Mouse (Mus musculus) layer of hippocampus, adult 2 months (tissue): ENCODE measurements around the gene Zfp383. TPM values are rescaled to one million over a fixed set of nuclear protein-coding genes. Genes with fewer than 3 reads are reported as not detected.
"Not testable (repeated sequence)": the region's sequence is repeated elsewhere in the genome, so short reads cannot be mapped to it uniquely, and the experiment has no call there.

Experiments used
- DNase-seq, 2 experiments: peaks; one replicate each; pipeline ENCODE4 v3.0.0; 2022; ENCODE audit warnings: low spot score in 2 of 2
- H3K27ac ChIP-seq: fragments of 200-600 bp; 2 replicates; pipeline ENCODE4 v1.8.1; 2022
- H3K4me3 ChIP-seq: fragments of 200-600 bp; 2 replicates; pipeline ENCODE4 v1.8.1; 2022; ENCODE audit warnings: mild to moderate bottlenecking
- CTCF ChIP-seq: fragments of 200-600 bp; conservative IDR thresholded peaks from 2 replicates; pipeline ENCODE4 v1.8.1; 2022; ENCODE audit warnings: antibody characterized with exemption, mild to moderate bottlenecking, moderate library complexity
- microRNA-seq, 2 experiments: library from miRNA; unstranded; fragments of <30 nt; microRNA quantifications; one replicate each; pipeline ENCODE4 v1.2.0; 2021
- total RNA-seq, 2 experiments: library from RNA; stranded (reverse); gene quantifications; 2 replicates each; pipeline ENCODE4 v1.2.3; 2021

Zfp383 gene
- total RNA-seq, 2 experiments from 2014 or later = 8.4 to 9.1 TPM

DNA sequence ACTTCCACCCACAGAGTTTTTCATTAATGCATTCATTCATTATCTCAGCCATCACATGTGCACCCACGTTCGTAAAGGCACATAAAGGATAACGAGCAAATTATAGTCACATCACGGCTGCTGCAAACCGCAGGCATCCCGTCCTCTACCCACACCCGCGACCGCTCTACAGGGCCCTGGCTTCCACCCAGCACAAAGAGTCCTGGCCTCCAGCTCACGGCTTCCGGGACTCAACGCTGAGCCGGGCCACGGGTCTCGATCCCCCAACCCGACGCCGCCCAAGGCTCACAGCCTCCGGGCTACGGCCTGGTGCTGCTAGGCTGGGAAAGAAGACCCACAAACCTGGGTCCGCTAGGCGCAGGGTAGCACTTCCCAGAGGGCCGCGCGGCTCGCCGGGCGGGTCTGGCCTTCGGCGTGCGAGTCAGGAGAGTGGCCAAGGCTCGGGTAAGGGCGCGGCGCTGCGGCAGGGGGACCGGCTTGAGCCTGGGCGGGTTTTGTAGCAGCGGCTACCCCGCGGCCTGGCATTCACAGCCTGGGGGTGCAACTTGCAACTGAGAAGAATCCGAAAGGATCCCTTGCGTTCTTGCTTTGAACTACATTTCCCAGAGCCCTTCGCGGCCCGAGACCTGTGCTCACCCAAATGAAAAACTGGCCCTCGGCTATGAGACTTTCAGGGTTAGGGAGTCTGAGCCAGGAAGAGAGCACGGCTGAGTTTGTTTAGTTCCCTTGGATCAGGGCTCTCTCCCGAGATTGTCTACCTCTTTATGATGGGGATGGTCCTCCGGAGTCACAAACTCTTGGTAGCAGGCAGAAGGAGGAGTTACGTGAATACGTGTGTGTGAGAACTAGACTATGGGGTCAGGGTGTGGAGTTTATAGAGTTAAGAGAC is 45.7 kb downstream of the Zfp383 start, which contains the start of gene Zfp74:
TSS of gene Zfp74 (minus strand) at position 577 of the 889 bp plus-strand sequence.
- Histone ChIP-seq H3K4me3 (peak within 1 kb of the TSS; percentile 94), H3K27ac (peak within 1 kb of the TSS; percentile 94)
- TF ChIP-seq CTCF = peak; percentile 57
- DNase-seq = peak; percentile 71

- TF ChIP-seq CTCF = peak; percentile 77
- Histone ChIP-seq H3K4me3 (peak overlapping the region; percentile 94; the same call in 1 of the 2 replicates), H3K27ac (peak overlapping the region; percentile 94)
- DNase-seq = peak in 1 of 2 experiments; percentile 21
Measured at GRCm38 (mm10) chr7:29954731-29955130, 46.7 kb downstream of the Zfp383 start.

GRCm38 (mm10) chr7:29956257-29956656 is 48.2 kb downstream of the Zfp383 start:
- DNase-seq = no peak
- peak overlapping the region; percentile 48; the same call in 1 of the 2 replicates for H3K27ac ChIP-seq
- peak overlapping the region; percentile 21 for H3K4me3 ChIP-seq
- TF ChIP-seq CTCF = no peak

DNA sequence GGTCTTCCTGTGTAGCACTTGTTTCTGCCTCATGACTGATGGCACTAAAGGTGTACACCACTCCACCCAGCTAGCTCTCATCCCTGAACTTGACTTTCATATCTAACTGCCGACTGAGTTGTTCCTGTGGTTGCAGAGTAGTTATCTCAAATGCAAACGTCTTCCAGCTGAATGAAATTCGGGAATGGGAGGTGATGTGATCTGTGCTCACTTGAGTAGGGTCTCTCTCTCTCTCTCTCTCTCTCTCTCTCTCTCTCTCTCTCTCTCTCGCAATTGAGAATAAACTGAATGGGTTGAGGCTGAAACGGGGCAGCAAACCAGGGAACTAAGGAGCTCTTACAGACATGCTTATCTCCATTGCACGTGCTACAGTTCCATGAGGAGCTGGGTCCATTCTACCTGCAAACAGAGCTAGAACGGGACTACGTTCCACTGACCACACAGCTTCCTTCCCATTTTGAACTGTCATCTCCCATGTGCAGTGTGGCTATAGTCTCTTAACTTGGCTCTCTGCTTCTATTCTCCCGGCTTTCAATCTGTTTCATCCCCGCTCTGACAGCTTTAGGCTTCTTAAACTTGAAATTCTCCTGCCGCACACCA is 50.2 kb downstream of the Zfp383 start:
- TF ChIP-seq CTCF = no peak
- DNase-seq = no peak

GRCm38 (mm10) chr7:29959004-29959403 is 51.0 kb downstream of the Zfp383 start:
- TF ChIP-seq CTCF = peak; percentile 14; the same call in 1 of the 2 replicates
- Histone ChIP-seq H3K4me3 (no peak overlapping the region), H3K27ac (no peak overlapping the region)
- DNase-seq = no peak

More for the DNA sequence above, 50.2 kb downstream of the Zfp383 start:
- no peak overlapping the region for H3K27ac ChIP-seq
- no peak overlapping the region for H3K4me3 ChIP-seq

GRCm38 (mm10) chr7:29965115-29965810 is 57.2 kb downstream of the Zfp383 start:
- H3K27ac ChIP-seq, H3K4me3 ChIP-seq, DNase-seq: not testable (repeated sequence)

Small RNAs within 50 kb of the gene (microRNA-seq; reads per million reads assigned to microRNA genes)
- gene Mir7668 = 1.3 to 2.4 reads per million in 2 experiments

Other genes with a start within 250 kb of the Zfp383 start
- under 1 TPM in 1 of 2 experiments, not detected in 1; 0.20 TPM for gene Catsperg2, start 181.2 kb upstream of the Zfp383 start, total RNA-seq
- 10 to 100 TPM; 17.6 to 20.1 TPM for gene Zfp84, start 139.7 kb upstream of the Zfp383 start, total RNA-seq
- gene Zfp30, start 124.2 kb upstream of the Zfp383 start, total RNA-seq = 10 to 100 TPM in 1 of 2 experiments, 1 to 10 TPM in 1; 9.5 to 10.1 TPM
- 10 to 100 TPM; 19.1 to 21.5 TPM for gene Zfp790, start 92.1 kb upstream of the Zfp383 start, total RNA-seq
- gene Zfp940, start 54.6 kb upstream of the Zfp383 start, total RNA-seq = 10 to 100 TPM; 17.4 to 17.8 TPM
- 10 to 100 TPM; 13.4 to 18.7 TPM for gene Zfp420, start 48.2 kb upstream of the Zfp383 start, total RNA-seq
- 10 to 100 TPM; 20.5 to 22.2 TPM for gene Zfp27, start 1.7 kb upstream of the Zfp383 start, total RNA-seq
- gene Zfp74, start 45.9 kb downstream of the Zfp383 start, total RNA-seq = 10 to 100 TPM; 17.0 to 17.5 TPM
- 1 to 10 TPM; 3.1 to 3.6 TPM for gene Zfp568, start 75.7 kb downstream of the Zfp383 start, total RNA-seq
- gene Zfp14, start 143.2 kb downstream of the Zfp383 start, total RNA-seq = 1 to 10 TPM; 9.7 to 9.8 TPM
- 1 to 10 TPM; 4.9 to 5.4 TPM for gene Zfp82, start 164.7 kb downstream of the Zfp383 start, total RNA-seq
- not detected for gene Gm26920, start 182.2 kb downstream of the Zfp383 start, total RNA-seq
- gene Zfp566, start 182.3 kb downstream of the Zfp383 start, total RNA-seq = 1 to 10 TPM; 4.3 to 8.2 TPM
- gene Zfp260, start 186.6 kb downstream of the Zfp383 start, total RNA-seq = 10 to 100 TPM; 73.1 to 75.5 TPM
- gene Zfp382, start 213.7 kb downstream of the Zfp383 start, total RNA-seq = 10 to 100 TPM; 30.1 to 37.5 TPM